Mouse (Mus musculus) testis, adult 2 months (tissue): ENCODE results near the gene Fam192a.

ENCODE experiments used
- CTCF ChIP-seq: fragments of 200-500 bp; IDR thresholded peaks from 2 replicates; pipeline ENCODE4 v1.5.1; 2012; ENCODE audit warnings: low read depth, mild to moderate bottlenecking, inconsistent platforms, low read length, moderate library complexity; ENCODE audit not compliant: control insufficient read depth, insufficient read depth, insufficient replicate concordance
- POLR2A ChIP-seq: fragments of 200-500 bp; IDR thresholded peaks from 2 replicates; pipeline ENCODE4 v1.6.1; 2012; ENCODE audit warnings: low read depth, mild to moderate bottlenecking, inconsistent platforms, low read length, moderate library complexity; ENCODE audit not compliant: control insufficient read depth

- TF ChIP-seq CTCF (no peak), POLR2A (no peak)
These were observed 61.8 kb downstream of the Fam192a start for GRCm38 (mm10) chr8:94540025-94540424.
